Mouse (Mus musculus) cortical plate, adult 2 months (tissue): ENCODE measurements around the gene Chd2.

Experiments
- CTCF ChIP-seq: fragments of 200-500 bp; IDR thresholded peaks from 2 replicates; pipeline ENCODE4 v1.5.1; 2011; ENCODE audit warnings: mild to moderate bottlenecking, control low read depth, low read length; ENCODE audit not compliant: insufficient read depth; ENCODE audit errors: extremely low read depth
- POLR2A ChIP-seq: fragments of 200-500 bp; IDR thresholded peaks from 2 replicates; pipeline ENCODE4 v1.6.1; 2011; ENCODE audit warnings: mild to moderate bottlenecking, low read length, control low read depth; ENCODE audit not compliant: insufficient read depth; ENCODE audit errors: extremely low read depth

- TF ChIP-seq CTCF (no peak), POLR2A (no peak)
Observed at GRCm38 (mm10) chr7:73433637-73434335, 107.8 kb downstream of the Chd2 start.
